Mouse (Mus musculus): ENCODE measurements around the gene Mcm8. TPM values are rescaled to one million over a fixed set of nuclear protein-coding genes. Genes with fewer than 3 reads are reported as not detected.

Mcm8 gene
- total RNA-seq (2021): 5.8 and 6.6 TPM in 2 replicates
- long read RNA-seq, partial matches to known transcripts: 1 of 3 reads
- long read RNA-seq, other reads (novel, unspliced or antisense): 0 of 3 reads

- peak; percentile 91 for DNase-seq
These were observed at the start of gene Mcm8, which contains the start of gene Trmt6 for GRCm38 (mm10) chr2:132815608-132816314. TSS of gene Mcm8 (plus strand) at chr2:132816141. TSS of gene Trmt6 (minus strand) at chr2:132816055.

DNA sequence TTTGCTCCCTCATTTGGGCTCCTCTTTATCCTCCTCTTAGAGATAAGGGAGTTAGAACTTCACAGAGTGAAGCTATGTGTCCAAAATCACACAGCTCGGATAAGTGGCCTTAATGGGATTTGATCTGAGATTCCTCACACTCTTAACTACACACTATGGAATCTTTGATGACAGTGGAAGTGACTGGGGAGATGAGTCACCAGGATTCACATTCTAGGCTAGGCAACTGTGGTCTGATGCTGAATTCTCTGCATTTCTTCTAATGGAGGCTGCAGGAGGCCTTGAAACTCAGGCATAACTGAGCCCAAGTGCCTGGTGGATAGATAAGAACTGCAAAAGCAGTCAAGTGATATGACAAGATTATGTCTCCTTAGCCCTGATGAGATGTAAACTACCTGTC, 45.1 kb upstream of the Mcm8 start:
- no peak for DNase-seq

DNA sequence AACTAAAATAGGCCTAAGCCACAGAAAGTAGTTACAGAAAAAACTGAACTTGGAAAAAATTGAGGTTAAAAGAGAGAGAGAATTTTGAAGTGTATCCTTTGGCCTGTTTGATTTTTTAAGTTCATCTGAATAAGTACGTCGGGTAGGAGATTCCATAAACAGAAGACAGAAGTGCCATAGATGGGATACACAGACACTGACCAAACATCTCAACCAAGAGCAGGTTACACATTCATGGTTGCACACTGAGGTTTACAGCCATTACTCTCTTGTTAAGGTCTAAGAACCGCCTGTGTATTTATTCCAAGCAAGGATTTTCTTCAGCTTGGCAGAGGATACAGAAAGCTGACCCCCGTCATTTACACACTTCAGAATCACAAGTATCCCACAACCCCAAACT, 35.0 kb upstream of the Mcm8 start, which contains the start of gene Chgb:
TSS of gene Chgb (plus strand) at position 301 of the 400 bp plus-strand sequence.
- no peak for DNase-seq

- DNase-seq: peak; percentile 94
These were observed 34.4 kb upstream of the Mcm8 start for GRCm38 (mm10) chr2:132781439-132782068.

DNA sequence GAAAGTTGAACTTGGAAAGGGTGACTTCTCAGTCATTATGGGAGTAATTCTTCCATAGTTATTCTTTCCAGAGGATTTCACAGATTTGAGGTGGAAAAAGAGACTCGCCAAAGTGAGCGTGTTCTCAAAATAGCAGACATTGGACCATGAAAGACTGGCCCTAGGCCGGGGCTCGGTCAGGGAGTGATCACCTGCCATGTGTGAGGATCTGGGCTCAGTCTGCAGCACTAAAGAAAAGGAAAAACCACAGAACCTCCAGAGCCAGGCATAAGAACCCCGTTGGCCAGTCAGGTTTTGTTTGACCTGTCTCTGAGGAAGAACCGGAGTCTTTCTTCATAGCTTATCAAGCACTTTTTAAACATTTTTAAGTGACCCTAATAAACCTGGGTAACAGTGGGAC, 31.9 kb upstream of the Mcm8 start:
- no peak for DNase-seq

- no peak for DNase-seq
These were observed 22.3 kb upstream of the Mcm8 start for GRCm38 (mm10) chr2:132793441-132794203.

GRCm38 (mm10) chr2:132794204-132794586, 21.7 kb upstream of the Mcm8 start:
- DNase-seq: no peak

DNA sequence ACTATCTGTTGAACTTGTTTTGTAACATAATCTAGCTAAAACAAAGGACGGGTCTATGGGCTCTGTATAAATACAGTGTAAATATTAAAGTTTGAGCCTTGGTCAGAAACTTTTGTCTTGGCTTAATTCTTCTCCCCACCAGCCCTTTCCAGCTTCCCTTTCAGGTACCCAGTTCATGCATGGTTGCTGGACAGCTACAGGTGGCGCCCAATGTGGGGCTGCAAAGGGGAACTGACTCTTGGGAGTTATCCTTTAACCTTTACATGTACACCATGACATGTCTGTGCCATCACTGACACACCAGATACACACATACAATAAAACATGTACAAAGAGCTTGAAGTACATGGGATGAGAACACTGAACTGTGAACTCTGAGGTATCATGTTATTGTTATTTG, 13.0 kb upstream of the Mcm8 start:
- DNase-seq: no peak

- DNase-seq: no peak
These were observed 25.1 kb downstream of the Mcm8 start for GRCm38 (mm10) chr2:132841071-132841470.

GRCm38 (mm10) chr2:132846407-132847358, 30.7 kb downstream of the Mcm8 start, which contains the start of gene Crls1:
TSS of gene Crls1 (plus strand) at chr2:132846666.
- DNase-seq: peak; percentile 95

DNA sequence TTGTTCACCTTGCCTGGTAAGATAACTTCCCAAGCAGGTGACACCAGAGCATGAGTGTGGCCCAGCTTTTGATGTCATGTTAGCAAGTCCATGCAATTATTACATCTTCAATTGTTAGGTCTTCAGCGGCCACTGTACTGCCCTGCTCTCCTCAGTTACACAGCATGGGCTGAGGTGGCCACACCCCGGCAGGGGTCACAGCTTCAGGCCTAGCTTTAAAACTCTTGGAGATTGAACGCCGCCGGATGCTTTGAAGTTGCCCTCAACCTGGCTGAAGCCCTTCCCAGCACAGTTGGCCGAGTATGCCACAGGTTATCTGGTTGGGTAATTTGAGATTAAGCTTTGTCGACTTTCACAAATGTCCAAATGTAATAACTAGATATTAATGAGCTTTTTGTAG, 31.6 kb downstream of the Mcm8 start:
- peak; percentile 18 for DNase-seq

DNA sequence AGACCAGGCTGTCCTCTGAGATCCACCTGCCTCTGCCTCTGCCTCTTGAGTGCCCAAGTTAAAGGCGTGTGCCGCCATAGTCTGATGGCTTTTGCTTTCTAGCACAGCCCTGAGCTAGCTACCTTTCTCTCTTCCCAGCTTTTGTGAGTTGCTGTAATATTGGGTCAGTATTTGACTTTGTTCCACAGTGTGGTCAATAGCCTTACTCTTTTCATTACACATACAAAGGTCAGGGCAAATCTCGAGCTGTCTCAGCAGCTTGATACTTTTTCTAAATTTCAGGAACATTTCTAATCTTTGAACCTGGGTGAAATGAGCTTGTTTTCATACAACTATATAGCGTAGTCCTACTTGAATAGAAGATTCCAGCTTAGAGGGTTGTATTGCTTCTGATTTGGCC, 32.4 kb downstream of the Mcm8 start:
- no peak for DNase-seq

GRCm38 (mm10) chr2:132849141-132849540, 33.2 kb downstream of the Mcm8 start:
- no peak for DNase-seq

DNA sequence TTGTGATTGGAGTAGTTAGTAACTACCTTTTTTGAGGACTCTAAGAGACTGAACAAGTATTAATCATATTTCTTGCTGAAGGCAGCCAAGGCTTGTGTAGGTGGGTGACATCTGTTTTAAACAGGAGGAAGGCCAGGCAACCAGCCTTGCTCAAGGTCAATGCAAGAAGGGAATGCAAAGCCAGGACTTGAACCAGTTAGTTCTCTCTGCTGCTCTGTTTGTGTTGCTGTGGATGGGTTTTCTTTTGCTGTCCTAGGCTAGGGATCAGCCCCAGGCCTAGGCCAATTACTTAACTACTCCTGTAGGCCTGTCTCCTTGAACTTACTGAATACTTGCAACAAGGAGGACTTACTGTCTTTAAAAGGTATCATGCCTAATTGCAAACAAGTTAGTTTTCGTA, 37.1 kb downstream of the Mcm8 start:
- no peak for DNase-seq

DNA sequence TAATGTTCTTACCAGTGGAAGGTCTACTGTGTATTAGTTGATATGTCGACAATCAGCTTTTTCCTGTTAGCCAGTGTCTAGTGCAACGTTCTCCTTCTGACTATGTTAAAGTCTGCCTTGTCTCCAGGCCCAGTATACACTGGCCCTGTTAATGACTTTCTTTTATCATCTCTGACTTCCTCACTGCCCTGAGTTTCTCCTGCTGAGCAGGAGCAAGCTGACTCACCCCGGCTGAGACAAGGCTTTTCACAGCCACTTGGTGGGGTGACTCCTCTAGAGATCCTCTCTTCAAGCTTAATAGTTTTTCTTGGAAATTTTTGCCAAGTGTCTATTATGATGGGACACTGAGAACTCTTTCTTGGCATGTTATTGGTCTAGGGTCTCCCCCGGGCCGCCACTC, 40.4 kb downstream of the Mcm8 start:
- DNase-seq: no peak

- no peak for DNase-seq
These were observed 44.5 kb downstream of the Mcm8 start for GRCm38 (mm10) chr2:132860435-132860834.

GRCm38 (mm10) chr2:132861456-132861855, 45.5 kb downstream of the Mcm8 start:
- DNase-seq: no peak

DNA sequence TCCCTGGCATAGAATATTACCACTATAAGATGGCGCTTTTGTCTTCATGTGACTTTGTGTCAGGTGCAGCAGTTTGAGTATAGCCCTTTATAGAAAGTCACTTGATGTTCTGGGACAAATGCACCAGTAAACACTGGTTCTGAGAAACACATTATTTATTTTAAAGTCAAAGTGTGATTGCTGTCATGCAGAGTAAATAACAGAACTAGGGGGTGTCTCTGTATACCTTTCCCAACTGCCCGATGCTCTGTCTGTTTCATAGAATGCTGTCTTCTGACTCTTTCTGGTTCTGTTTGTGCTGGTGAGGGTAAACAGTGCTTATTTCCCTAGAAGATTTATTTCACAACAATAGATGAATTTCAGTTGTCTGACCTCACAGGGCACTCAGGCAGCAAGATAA, 47.4 kb downstream of the Mcm8 start:
- no peak for DNase-seq

DNA sequence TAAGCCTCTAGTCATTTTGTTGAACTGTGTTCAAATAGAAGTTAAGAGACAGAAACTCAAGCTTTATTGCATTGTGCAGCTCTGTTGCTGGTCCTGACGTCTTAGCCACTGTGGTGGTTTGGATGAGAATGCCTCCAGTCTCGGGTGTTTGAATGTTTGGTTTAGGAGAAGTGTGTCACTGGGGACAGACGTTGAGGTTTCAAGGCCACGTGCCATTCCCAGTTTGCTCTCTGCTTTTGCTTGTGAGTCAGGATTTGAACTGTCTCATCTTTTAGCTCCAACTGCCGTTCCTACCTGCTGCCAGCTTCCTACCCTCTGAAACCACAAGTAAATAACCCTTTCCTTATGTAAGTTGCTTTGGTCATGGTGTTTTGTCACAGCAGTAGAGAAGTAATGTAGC, 51.6 kb downstream of the Mcm8 start:
- DNase-seq: no peak

GRCm38 (mm10) chr2:132869682-132870081, 53.7 kb downstream of the Mcm8 start:
- peak; percentile 40 for DNase-seq

DNA sequence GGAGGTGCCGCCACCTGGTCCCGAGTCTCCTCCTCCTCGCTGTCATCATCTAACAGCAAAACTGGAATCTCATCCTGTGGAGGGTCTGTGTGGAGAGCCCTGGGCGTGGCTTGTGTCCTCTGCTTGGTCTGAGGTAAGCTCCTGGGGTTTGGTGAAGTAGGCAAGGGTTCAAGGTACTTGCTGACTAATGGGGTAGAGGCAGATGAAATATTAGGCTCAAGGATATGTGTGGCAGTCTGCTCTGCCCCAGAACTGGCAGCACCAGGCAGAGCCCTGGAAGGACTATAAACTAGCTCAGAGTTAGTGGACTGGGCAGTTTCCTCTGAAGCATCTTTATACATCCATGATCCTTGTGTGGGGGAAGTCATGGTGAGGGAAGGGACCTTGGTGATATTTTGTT, 54.3 kb downstream of the Mcm8 start:
- DNase-seq: no peak

GRCm38 (mm10) chr2:132871663-132872062, 55.7 kb downstream of the Mcm8 start:
- no peak for DNase-seq
